Mouse (Mus musculus): ENCODE results near the gene Tnfrsf26. TPM values are rescaled to one million over a fixed set of nuclear protein-coding genes. Genes with fewer than 3 reads are reported as not detected.

Gene Tnfrsf26
- polyA plus RNA-seq, 1 experiment from 2014 or later, result 0.18 TPM

DNA sequence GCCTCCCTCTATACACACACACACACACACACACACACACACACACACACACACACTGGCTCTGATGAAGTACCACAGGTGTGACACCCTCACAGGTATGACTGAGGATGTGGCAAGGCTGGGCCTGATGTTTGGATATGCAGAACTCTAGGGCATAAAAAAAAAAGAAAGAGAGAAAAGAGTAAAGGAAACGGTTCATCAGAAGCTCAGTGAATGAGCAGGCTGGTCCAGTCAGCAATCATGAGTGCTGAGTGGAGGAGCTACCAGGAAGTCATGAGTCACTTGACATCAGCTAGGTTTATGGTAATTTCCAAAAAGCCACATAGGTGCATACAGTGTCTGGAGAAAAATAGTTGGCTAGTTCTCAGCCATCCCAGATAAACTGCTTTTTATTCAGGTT, 979 bp upstream of the Tnfrsf26 start:
- 74% methylated on average over 1 of the region's 1 CpGs for WGBS
- Histone ChIP-seq H3K36me3 (ENCODE audit: control insufficient read depth, insufficient read depth, low read length) (no peaks in the 10 kb centered on the region), H3K27me3 (replicated peaks; ENCODE audit: control insufficient read depth, insufficient read depth, low read length) (no peaks in the 10 kb centered on the region; the same call in 1 of the 2 replicates), H3K4me2 (ENCODE audit: low read length) (no peak overlapping the region), H3K4me1 (ENCODE audit: control insufficient read depth, insufficient read depth, low read depth, low read length) (no peaks in the 10 kb centered on the region), H3K9me3 (ENCODE audit: control insufficient read depth, low read length) (no peaks in the 10 kb centered on the region), H3K4me3 (ENCODE audit: low read length) (no peak overlapping the region), H3K9ac (ENCODE audit: low read depth, low read length) (no peak overlapping the region), H3K27ac (ENCODE audit: low read depth, low read length) (no peak overlapping the region)
- no peak for ATAC-seq

DNA sequence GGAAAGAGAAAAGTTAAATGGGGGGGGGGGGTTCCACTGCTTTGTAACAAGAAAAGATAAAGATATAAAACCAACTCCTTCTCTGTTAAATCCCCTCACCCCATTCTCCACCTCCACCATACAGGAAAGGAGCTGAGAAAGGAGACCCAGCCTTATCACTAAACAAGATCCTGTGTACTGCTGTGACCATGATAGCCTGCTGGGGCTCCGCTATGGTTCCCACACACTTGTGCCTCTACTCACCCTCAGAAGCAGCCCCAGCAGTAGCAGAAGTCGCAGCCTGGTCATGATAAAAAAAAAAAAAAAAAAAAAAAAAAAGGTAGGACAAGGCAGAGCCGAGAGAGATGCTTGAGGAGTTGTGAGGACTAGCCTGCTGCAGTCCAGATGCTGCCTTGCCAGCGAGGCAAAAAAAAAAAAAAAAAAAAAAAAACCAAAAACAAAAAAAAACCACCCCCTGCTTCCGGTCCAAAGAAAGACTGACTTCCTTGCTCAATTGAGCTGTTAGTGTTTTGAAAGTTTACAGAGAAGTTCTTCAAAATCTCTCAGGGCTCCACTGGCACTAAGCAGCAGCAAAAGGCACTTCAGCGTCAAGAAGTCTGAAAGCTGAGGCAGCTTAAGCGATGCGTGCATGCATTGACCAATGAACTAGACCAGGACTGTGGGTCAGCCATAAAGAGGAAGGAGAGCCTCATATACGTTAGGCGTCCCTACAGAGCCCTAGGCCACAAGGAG, 801 bp downstream of the Tnfrsf26 start:
- WGBS, result 62% methylated on average over 10 of the region's 10 CpGs
- no peaks in the 10 kb centered on the region; the same call in 1 of the 2 replicates for H3K27me3 ChIP-seq (replicated peaks; ENCODE audit: control insufficient read depth, insufficient read depth, low read length)
- H3K4me2 ChIP-seq (ENCODE audit: low read length), result no peak overlapping the region
- H3K4me3 ChIP-seq (ENCODE audit: low read length), result no peak overlapping the region
- H3K9ac ChIP-seq (ENCODE audit: low read depth, low read length), result no peak overlapping the region
- no peaks in the 10 kb centered on the region for H3K36me3 ChIP-seq (ENCODE audit: control insufficient read depth, insufficient read depth, low read length)
- H3K9me3 ChIP-seq (ENCODE audit: control insufficient read depth, low read length), result no peaks in the 10 kb centered on the region
- no peak for ATAC-seq
- no peaks in the 10 kb centered on the region for H3K4me1 ChIP-seq (ENCODE audit: control insufficient read depth, insufficient read depth, low read depth, low read length)
- H3K27ac ChIP-seq (ENCODE audit: low read depth, low read length), result no peak overlapping the region

DNA sequence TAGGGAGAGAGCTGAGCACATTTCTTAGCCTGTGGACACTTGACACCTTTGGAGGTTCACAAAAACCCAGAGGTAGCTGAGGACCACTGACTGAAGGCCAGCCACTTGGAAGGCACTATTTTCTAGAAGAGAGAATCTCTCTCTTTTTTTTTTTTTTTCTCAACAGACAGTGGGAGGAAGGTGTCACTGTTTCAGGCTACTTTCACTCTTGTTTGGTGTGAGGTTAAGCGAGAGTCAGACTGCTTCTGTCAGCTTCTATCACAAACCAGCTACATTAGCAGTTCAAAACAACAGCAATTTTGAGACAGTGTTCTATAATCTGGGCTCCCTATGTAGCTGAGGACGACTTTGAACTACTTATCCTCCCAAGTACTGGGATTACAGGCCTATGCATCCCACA, 2.3 kb downstream of the Tnfrsf26 start:
- no peak overlapping the region for H3K27ac ChIP-seq (ENCODE audit: low read depth, low read length)
- ATAC-seq, result no peak
- no peaks in the 10 kb centered on the region for H3K36me3 ChIP-seq (ENCODE audit: control insufficient read depth, insufficient read depth, low read length)
- H3K9me3 ChIP-seq (ENCODE audit: control insufficient read depth, low read length), result no peaks in the 10 kb centered on the region
- H3K9ac ChIP-seq (ENCODE audit: low read depth, low read length), result no peak overlapping the region
- H3K4me3 ChIP-seq (ENCODE audit: low read length), result no peak overlapping the region
- H3K4me1 ChIP-seq (ENCODE audit: control insufficient read depth, insufficient read depth, low read depth, low read length), result no peaks in the 10 kb centered on the region
- H3K4me2 ChIP-seq (ENCODE audit: low read length), result no peak overlapping the region
- 72% methylated on average over 2 of the region's 2 CpGs for WGBS
- H3K27me3 ChIP-seq (replicated peaks; ENCODE audit: control insufficient read depth, insufficient read depth, low read length), result no peaks in the 10 kb centered on the region; the same call in 1 of the 2 replicates

DNA sequence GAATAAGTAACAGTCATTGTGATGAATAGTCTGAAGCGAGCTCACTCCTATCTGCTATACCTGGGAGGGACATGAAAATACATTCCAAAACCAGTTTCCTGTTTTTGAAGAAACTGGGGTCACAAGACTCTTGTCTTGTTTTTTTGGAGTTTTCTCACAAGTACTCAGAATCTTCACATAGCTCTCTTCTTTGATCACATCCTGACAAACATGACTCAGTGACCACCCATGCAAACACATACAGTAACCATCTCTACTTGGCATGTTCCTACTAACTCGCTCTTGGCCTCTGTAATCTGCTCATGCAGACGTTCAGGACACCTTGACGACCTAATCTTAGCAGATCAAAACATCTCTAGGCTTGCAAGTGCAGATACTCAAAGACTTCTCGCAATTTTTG, 3.4 kb downstream of the Tnfrsf26 start:
- Histone ChIP-seq H3K36me3 (ENCODE audit: control insufficient read depth, insufficient read depth, low read length) (no peaks in the 10 kb centered on the region), H3K27ac (ENCODE audit: low read depth, low read length) (no peak overlapping the region), H3K9ac (ENCODE audit: low read depth, low read length) (no peak overlapping the region), H3K4me3 (ENCODE audit: low read length) (no peak overlapping the region), H3K4me1 (ENCODE audit: control insufficient read depth, insufficient read depth, low read depth, low read length) (no peaks in the 10 kb centered on the region), H3K27me3 (replicated peaks; ENCODE audit: control insufficient read depth, insufficient read depth, low read length) (no peaks in the 10 kb centered on the region; the same call in 1 of the 2 replicates), H3K4me2 (ENCODE audit: low read length) (no peak overlapping the region), H3K9me3 (ENCODE audit: control insufficient read depth, low read length) (no peaks in the 10 kb centered on the region)
- no peak for ATAC-seq
- 80% methylated on average over 5 of the region's 5 CpGs for WGBS

DNA sequence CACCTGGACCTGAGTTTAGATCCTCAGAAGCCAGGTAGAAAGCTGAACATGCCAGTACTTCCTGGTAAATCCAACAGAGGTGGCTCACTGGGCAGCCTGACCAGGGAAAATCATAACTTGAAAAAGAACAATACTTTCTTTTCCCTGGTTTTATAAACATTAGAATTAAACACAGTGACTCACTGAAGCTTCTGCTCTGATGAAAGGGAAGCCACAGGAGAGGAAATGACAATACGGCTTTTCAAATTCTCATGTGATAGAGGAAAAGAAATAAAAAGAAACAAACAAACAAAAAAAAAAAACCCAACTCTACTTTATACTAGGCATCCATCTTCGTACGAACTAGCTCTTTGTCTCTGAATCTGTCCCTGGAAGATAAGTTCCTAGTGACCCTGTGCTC, 4.0 kb downstream of the Tnfrsf26 start:
- WGBS, result 80% methylated on average over 3 of the region's 3 CpGs

DNA sequence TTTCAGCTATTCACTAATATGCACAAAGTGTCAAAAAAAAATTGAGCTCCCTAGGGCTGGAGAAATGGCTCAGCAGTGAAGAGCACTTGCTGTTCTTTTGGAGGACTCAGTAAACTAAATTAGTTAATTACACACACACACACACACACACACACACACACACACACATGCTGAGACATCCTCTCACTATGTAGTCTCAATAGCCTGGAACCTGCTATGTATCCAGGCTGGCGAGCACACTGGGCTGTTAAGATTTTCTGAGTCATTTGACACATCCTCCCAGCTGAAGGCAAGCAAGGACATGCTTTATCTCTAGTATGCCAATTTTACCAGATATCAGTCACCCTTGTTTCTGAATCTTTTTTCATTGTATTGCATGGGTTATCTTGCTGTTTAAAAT, 7.6 kb downstream of the Tnfrsf26 start:
- no peak for ATAC-seq
- WGBS, result 35% methylated on average over 1 of the region's 1 CpGs
- H3K9ac ChIP-seq (ENCODE audit: low read depth, low read length), result no peak overlapping the region
- H3K27ac ChIP-seq (ENCODE audit: low read depth, low read length), result no peak overlapping the region
- H3K4me3 ChIP-seq (ENCODE audit: low read length), result no peak overlapping the region
- no peak overlapping the region for H3K4me2 ChIP-seq (ENCODE audit: low read length)
- no peaks in the 10 kb centered on the region for H3K4me1 ChIP-seq (ENCODE audit: control insufficient read depth, insufficient read depth, low read depth, low read length)
- H3K9me3 ChIP-seq (ENCODE audit: control insufficient read depth, low read length), result no peaks in the 10 kb centered on the region
- H3K36me3 ChIP-seq (ENCODE audit: control insufficient read depth, insufficient read depth, low read length), result no peaks in the 10 kb centered on the region
- H3K27me3 ChIP-seq (replicated peaks; ENCODE audit: control insufficient read depth, insufficient read depth, low read length), result no peaks in the 10 kb centered on the region

More for the DNA sequence above, 4.0 kb downstream of the Tnfrsf26 start:
- H3K9me3 ChIP-seq (ENCODE audit: control insufficient read depth, low read length), result no peaks in the 10 kb centered on the region
- H3K4me3 ChIP-seq (ENCODE audit: low read length), result no peak overlapping the region
- no peak overlapping the region for H3K27ac ChIP-seq (ENCODE audit: low read depth, low read length)
- H3K27me3 ChIP-seq (replicated peaks; ENCODE audit: control insufficient read depth, insufficient read depth, low read length), result no peaks in the 10 kb centered on the region; the same call in 1 of the 2 replicates
- no peaks in the 10 kb centered on the region for H3K36me3 ChIP-seq (ENCODE audit: control insufficient read depth, insufficient read depth, low read length)
- no peak for ATAC-seq
- H3K9ac ChIP-seq (ENCODE audit: low read depth, low read length), result no peak overlapping the region
- H3K4me1 ChIP-seq (ENCODE audit: control insufficient read depth, insufficient read depth, low read depth, low read length), result no peaks in the 10 kb centered on the region
- no peak overlapping the region for H3K4me2 ChIP-seq (ENCODE audit: low read length)

DNA sequence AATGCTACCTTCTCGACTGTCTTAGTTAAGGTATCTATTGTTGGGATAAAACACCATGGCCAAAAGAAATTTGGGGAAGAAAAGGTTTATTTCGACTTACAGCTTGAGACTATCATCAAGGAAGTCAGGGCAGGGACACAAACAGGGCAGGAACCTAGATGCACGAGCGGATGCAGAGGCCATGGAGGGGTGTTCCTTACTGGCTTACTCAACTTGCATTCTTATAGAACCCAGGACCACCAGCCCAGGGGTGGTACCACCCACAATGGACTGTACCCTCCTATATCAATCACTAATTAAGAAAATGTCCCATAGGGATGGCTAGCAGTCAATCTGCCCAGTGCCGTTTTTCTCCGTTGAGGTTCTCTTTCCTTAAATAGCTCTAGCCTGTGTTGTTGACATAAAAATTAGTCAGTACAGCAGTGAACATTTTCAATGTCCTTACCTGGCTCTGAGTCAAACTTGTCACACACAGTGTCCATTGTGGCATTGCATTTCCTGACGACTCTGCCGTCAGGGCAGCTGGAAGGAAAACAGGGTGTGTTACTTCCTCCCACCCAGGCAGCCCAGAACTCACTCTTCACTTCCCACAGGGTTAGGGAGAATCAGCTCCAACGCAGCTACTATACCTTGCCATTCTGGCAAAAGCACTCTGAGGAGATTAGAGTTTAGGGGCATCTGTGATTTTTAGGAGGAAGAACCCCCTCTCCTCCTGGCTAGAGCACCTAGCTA, 14.0 kb downstream of the Tnfrsf26 start:
- Histone ChIP-seq H3K4me3 (ENCODE audit: low read length) (no peak overlapping the region), H3K9me3 (ENCODE audit: control insufficient read depth, low read length) (no peaks in the 10 kb centered on the region), H3K9ac (ENCODE audit: low read depth, low read length) (no peak overlapping the region), H3K36me3 (ENCODE audit: control insufficient read depth, insufficient read depth, low read length) (no peaks in the 10 kb centered on the region), H3K4me2 (ENCODE audit: low read length) (no peak overlapping the region), H3K27me3 (replicated peaks; ENCODE audit: control insufficient read depth, insufficient read depth, low read length) (no peaks in the 10 kb centered on the region), H3K27ac (ENCODE audit: low read depth, low read length) (no peak overlapping the region), H3K4me1 (ENCODE audit: control insufficient read depth, insufficient read depth, low read depth, low read length) (no peaks in the 10 kb centered on the region)
- WGBS, result 65% methylated on average over 9 of the region's 9 CpGs
- no peak for ATAC-seq

DNA sequence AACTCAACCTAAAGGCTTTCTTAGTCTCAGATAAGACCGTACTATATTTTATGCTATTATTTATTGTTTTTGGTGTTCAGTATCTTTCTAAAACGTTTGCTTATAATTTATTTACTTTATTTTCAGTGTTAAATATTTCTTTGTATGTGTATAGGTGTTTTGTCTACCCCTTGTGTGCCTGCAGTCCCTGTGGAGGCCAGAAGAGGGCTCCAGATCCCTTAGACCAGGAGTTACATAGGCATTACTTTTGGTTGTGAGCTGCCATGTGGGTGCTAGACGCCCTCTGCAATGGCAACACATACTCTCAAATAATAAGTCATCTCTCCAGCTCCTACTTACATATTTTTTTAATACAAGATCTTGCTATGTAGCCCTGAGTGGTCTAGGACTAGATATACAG, 16.3 kb downstream of the Tnfrsf26 start:
- H3K4me3 ChIP-seq (ENCODE audit: low read length), result no peak overlapping the region
- no peak for ATAC-seq
- no peaks in the 10 kb centered on the region for H3K9me3 ChIP-seq (ENCODE audit: control insufficient read depth, low read length)
- WGBS, result 60% methylated on average over 3 of the region's 3 CpGs
- no peaks in the 10 kb centered on the region for H3K27me3 ChIP-seq (replicated peaks; ENCODE audit: control insufficient read depth, insufficient read depth, low read length)
- H3K9ac ChIP-seq (ENCODE audit: low read depth, low read length), result no peak overlapping the region
- no peaks in the 10 kb centered on the region for H3K4me1 ChIP-seq (ENCODE audit: control insufficient read depth, insufficient read depth, low read depth, low read length)
- H3K4me2 ChIP-seq (ENCODE audit: low read length), result no peak overlapping the region
- H3K27ac ChIP-seq (ENCODE audit: low read depth, low read length), result no peak overlapping the region
- H3K36me3 ChIP-seq (ENCODE audit: control insufficient read depth, insufficient read depth, low read length), result no peaks in the 10 kb centered on the region

DNA sequence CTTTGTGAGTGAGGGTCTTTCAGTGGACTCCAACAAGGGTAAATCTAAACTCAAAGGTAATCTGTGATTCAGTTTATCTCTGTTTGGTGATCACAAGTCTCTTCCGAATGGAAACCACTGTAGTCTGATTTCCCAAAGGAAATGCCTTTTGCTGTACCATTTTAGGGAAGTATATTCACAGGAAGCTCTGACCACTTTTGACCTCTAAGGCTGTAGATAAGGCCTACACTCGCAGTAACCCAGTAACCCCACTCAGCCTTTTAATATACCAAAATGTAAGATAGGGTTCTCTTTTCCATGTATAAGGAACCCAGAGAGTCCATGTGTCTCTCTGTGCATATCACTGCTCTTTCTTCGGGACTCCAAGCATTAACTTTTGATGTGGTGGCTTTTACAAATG, 23.2 kb downstream of the Tnfrsf26 start:
- no peaks in the 10 kb centered on the region; the same call in 1 of the 2 replicates for H3K4me1 ChIP-seq (ENCODE audit: control insufficient read depth, insufficient read depth, low read depth, low read length)
- no peak overlapping the region for H3K4me2 ChIP-seq (ENCODE audit: low read length)
- no peaks in the 10 kb centered on the region for H3K36me3 ChIP-seq (ENCODE audit: control insufficient read depth, insufficient read depth, low read length)
- no peaks in the 10 kb centered on the region for H3K27me3 ChIP-seq (replicated peaks; ENCODE audit: control insufficient read depth, insufficient read depth, low read length)
- no peak overlapping the region for H3K4me3 ChIP-seq (ENCODE audit: low read length)
- H3K9ac ChIP-seq (ENCODE audit: low read depth, low read length), result no peak overlapping the region
- 89% methylated on average over 3 of the region's 3 CpGs for WGBS
- H3K27ac ChIP-seq (ENCODE audit: low read depth, low read length), result no peak overlapping the region
- no peak for ATAC-seq
- no peaks in the 10 kb centered on the region for H3K9me3 ChIP-seq (ENCODE audit: control insufficient read depth, low read length)

All from hindbrain, embryonic 16.5 days (tissue).